Mouse (Mus musculus) liver, embryonic 14.5 days (tissue): Measurements from ENCODE around the gene Rreb1. TPM values are rescaled to one million over a fixed set of nuclear protein-coding genes. Genes with fewer than 3 reads are reported as not detected.

ENCODE experiments used
- ATAC-seq: fragments of 200-750 bp; cut with Nextera tagmentation; 2 replicates; pipeline ENCODE4 v1.8.0; 2017; ENCODE audit warnings: moderate number of reproducible peaks, mild to moderate bottlenecking, moderate library complexity; ENCODE audit not compliant: insufficient read depth
- DNase-seq, 3 experiments: peaks; one replicate each; pipeline ENCODE4 v3.0.0-alpha.2; 2012 to 2013; ENCODE audit warnings: low read depth in 3 of 3, low spot score in 3 of 3
- H3K27ac ChIP-seq: fragments of 300-500 bp; sonication (generic); 2 replicates; pipeline ENCODE4 v1.5.1; 2014; ENCODE audit warnings: moderate library complexity, mild to moderate bottlenecking, control low read depth, inconsistent platforms
- H3K27me3 ChIP-seq: fragments of 300-500 bp; sonication (generic); 2 replicates; pipeline ENCODE4 v1.6.1; 2014; ENCODE audit warnings: mild to moderate bottlenecking, low read length, moderate library complexity; ENCODE audit not compliant: control insufficient read depth, insufficient read depth
- H3K36me3 ChIP-seq: fragments of 300-500 bp; sonication (generic); replicated peaks from 2 replicates; pipeline ENCODE4 v1.6.1; 2014; ENCODE audit warnings: low read depth; ENCODE audit not compliant: control insufficient read depth, insufficient read depth
- H3K4me1 ChIP-seq, 2 experiments: fragments of 200-500 bp in 1 of 2; fragments of 300-500 bp in 1 of 2; sonication (generic) in 1 of 2; replicated peaks; 2 replicates each; pipeline ENCODE4 v1.6.1; 2012 to 2014; ENCODE audit warnings: antibody characterized with exemption in 1 of 2, inconsistent platforms in 1 of 2, low read length in 1 of 2; ENCODE audit not compliant: control insufficient read depth in 2 of 2, insufficient read depth in 2 of 2
- H3K4me2 ChIP-seq: fragments of 300-500 bp; sonication (generic); 2 replicates; pipeline ENCODE4 v1.6.1; 2014; ENCODE audit warnings: low read depth, mild to moderate bottlenecking, control low read depth, moderate library complexity
- H3K4me3 ChIP-seq, 2 experiments: fragments of 200-500 bp in 1 of 2; fragments of 300-500 bp in 1 of 2; sonication (generic) in 1 of 2; 2 replicates each; pipeline ENCODE4 v1.5.1; 2012 to 2014; ENCODE audit warnings: low read depth in 2 of 2, low read length in 2 of 2, mild to moderate bottlenecking in 2 of 2, control low read depth in 1 of 2, inconsistent platforms in 1 of 2, moderate library complexity in 1 of 2; ENCODE audit not compliant: insufficient read depth in 1 of 2
- H3K9ac ChIP-seq: fragments of 300-500 bp; sonication (generic); replicated peaks from 2 replicates; pipeline ENCODE4 v1.6.1; 2014; ENCODE audit warnings: mild to moderate bottlenecking, control low read depth, moderate library complexity
- H3K9me3 ChIP-seq: fragments of 300-500 bp; sonication (generic); 2 replicates; pipeline ENCODE4 v1.6.1; 2016; ENCODE audit warnings: low read length, mixed read lengths; ENCODE audit not compliant: control insufficient read depth
- CTCF ChIP-seq: IDR thresholded peaks from 2 replicates; pipeline ENCODE4 v1.5.1; 2016; ENCODE audit warnings: antibody characterized with exemption, low read depth, control low read depth
- EP300 ChIP-seq: IDR thresholded peaks from 2 replicates; pipeline ENCODE4 v1.6.1; 2016; ENCODE audit warnings: antibody characterized with exemption, low read depth
- WGBS: fragments of 180-500 bp; shearing (Covaris S2); extraction: QIAGEN DNeasy Blood & Tissue Kit; methylation state at CpG from one replicate; pipeline ENCODE4 v1.1.7; 2014; ENCODE audit not compliant: insufficient replicate concordance; 5-methylcytosine and 5-hydroxymethylcytosine counted together
- polyA plus RNA-seq, 2 experiments: library from polyadenylated mRNA; depleted of rRNA in 1 of 2; stranded (reverse) in 1 of 2; unstranded in 1 of 2; fragments of >200 nt; fragmentation: Nextera tagmentation in 1 of 2; extraction: Ambion mirVana in 1 of 2; gene quantifications; 2 replicates each; pipeline versions ENCODE4 v1.2.1 to v1.2.3; 2012 to 2014

The Rreb1 gene
- polyA plus RNA-seq, 2 experiments = 5.4 TPM

DNA sequence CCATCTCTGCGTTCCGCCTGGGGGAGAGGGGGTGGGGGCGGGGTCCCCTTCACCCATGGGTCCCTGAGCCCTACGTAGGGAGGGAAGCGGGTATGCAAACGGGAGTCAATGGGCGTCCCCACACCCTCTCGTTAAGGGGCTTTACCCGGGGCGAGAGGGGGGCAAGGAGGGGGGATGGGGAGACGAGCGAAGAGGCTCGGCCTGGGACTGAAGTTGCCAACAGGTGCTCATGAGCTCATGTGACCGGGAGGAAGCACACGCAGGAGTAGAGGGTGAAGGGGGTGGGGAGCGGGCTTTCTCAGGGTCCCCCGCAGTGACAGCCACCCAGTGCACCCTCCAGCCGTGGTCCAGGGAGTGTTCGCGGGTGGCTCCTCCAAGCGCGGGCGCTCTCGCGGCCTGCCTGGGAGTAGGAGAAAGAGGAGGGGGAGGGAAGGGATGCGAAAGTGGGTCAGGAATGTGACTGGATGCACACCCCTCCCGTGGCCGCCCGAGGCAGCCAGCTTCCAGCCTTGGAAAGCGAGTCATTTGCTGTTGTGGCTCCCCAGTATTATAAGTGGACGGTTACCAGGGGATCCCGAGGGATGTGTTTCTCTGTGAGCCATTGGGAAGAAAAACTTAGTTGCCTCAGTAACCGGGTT lies 513 bp downstream of the Rreb1 start:
- Histone ChIP-seq H3K4me1 (peaks cover 0 to 10% of the 10 kb centered on the region in 2 experiments; a peak in 3 of 4 replicates), H3K36me3 (no peaks in the 10 kb centered on the region), H3K4me3 (peak overlapping the region; percentile 51 to 58), H3K9me3 (no peaks in the 10 kb centered on the region), H3K27me3 (peaks cover 5% of the 10 kb centered on the region; the same call in 1 of the 2 replicates), H3K4me2 (peak overlapping the region; percentile 85), H3K9ac (peak overlapping the region; percentile 39), H3K27ac (no peak overlapping the region)
- no peak for DNase-seq
- WGBS = under 1% methylated on average over 33 of the region's 33 CpGs
- ATAC-seq = no peak
- no peak for TF ChIP-seq EP300

GRCm38 (mm10) chr13:37779251-37779667 lies 1.1 kb downstream of the Rreb1 start:
- H3K9me3 ChIP-seq = no peaks in the 10 kb centered on the region
- no peaks in the 10 kb centered on the region for H3K36me3 ChIP-seq
- H3K4me2 ChIP-seq = peak overlapping the region; percentile 85
- peaks cover 2 to 15% of the 10 kb centered on the region in 2 experiments; a peak in 3 of 4 replicates for H3K4me1 ChIP-seq
- TF ChIP-seq CTCF (no peak), EP300 (no peak)
- H3K9ac ChIP-seq = no peak overlapping the region
- peaks cover 5% of the 10 kb centered on the region; the same call in 1 of the 2 replicates for H3K27me3 ChIP-seq
- H3K4me3 ChIP-seq = peak overlapping the region; percentile 51 to 58
- WGBS = 10% methylated on average over 9 of the region's 9 CpGs
- no peak for ATAC-seq
- no peak for DNase-seq
- no peak overlapping the region for H3K27ac ChIP-seq

- DNase-seq = no peak
- Histone ChIP-seq H3K9ac (no peak overlapping the region), H3K4me1 (peaks cover 3 to 19% of the 10 kb centered on the region in 2 experiments), H3K27ac (no peak overlapping the region), H3K27me3 (peaks cover 5% of the 10 kb centered on the region; the same call in 1 of the 2 replicates), H3K9me3 (no peaks in the 10 kb centered on the region), H3K4me3 (no peak overlapping the region), H3K4me2 (no peak overlapping the region), H3K36me3 (no peaks in the 10 kb centered on the region)
- WGBS = 57% methylated on average over 2 of the region's 2 CpGs
- no peak for ATAC-seq
- TF ChIP-seq CTCF (no peak), EP300 (no peak)
Measured at GRCm38 (mm10) chr13:37781557-37781956, 3.4 kb downstream of the Rreb1 start.

- no peaks in the 10 kb centered on the region for H3K36me3 ChIP-seq
- H3K9me3 ChIP-seq = no peaks in the 10 kb centered on the region
- no peak for TF ChIP-seq CTCF
- no peak for TF ChIP-seq EP300
- H3K4me2 ChIP-seq = no peak overlapping the region
- WGBS = 74% methylated on average over 6 of the region's 6 CpGs
- no peak overlapping the region for H3K4me3 ChIP-seq
- H3K27ac ChIP-seq = no peak overlapping the region
- no peak for DNase-seq
- no peak for ATAC-seq
- no peak overlapping the region for H3K9ac ChIP-seq
- H3K27me3 ChIP-seq = peaks cover 5% of the 10 kb centered on the region; the same call in 1 of the 2 replicates
- H3K4me1 ChIP-seq = peaks cover 3 to 19% of the 10 kb centered on the region in 2 experiments
Measured at GRCm38 (mm10) chr13:37782144-37782543, 3.9 kb downstream of the Rreb1 start.

DNA sequence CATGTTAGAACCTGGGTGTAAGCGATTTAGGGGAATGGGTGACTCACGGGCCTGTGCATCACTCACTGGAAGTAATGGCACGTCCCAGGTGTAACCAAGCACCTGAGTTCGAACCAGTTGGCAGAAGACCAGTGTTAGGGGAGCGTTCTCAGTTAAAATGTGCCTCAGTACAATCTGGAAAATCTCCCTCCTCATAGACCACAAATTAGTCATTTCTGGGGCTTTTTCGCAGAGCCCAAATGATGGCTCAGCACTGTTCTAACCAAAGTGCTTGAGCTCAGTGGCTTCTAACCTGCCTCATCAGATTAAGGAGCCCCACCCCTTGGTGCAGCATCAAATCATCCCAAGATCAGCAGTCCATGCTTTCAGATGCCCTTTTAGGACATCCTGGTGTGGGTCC lies 5.5 kb downstream of the Rreb1 start:
- no peak overlapping the region for H3K9ac ChIP-seq
- no peak overlapping the region for H3K4me3 ChIP-seq
- H3K9me3 ChIP-seq = no peaks in the 10 kb centered on the region
- no peaks in the 10 kb centered on the region; the same call in 1 of the 2 replicates for H3K27me3 ChIP-seq
- ATAC-seq (no peak), DNase-seq (no peak)
- TF ChIP-seq EP300 = no peak
- H3K27ac ChIP-seq = no peak overlapping the region
- H3K4me2 ChIP-seq = no peak overlapping the region
- WGBS = 71% methylated on average over 6 of the region's 6 CpGs
- no peaks in the 10 kb centered on the region for H3K36me3 ChIP-seq
- H3K4me1 ChIP-seq = peaks cover 3 to 12% of the 10 kb centered on the region in 2 experiments; a peak in 3 of 4 replicates
